In genomic region chr1:92979073-92979602, GRCm38 (mm10) we compare ENCODE assay signal across 15 mouse cellular contexts. TPM values are rescaled to one million over a fixed set of nuclear protein-coding genes. Genes with fewer than 3 reads are reported as not detected.
DNase-seq lines count a peak whose midpoint lies in the region; ATAC-seq and TF ChIP-seq lines count a peak whose summit lies in the region.
"Had no signal": no experiment of that assay in that cellular context is flagged by ENCODE, and none has a peak within 500 bp of the region (broad histone marks: within the 10 kb centered on the region; RNA-seq: fewer than 3 reads in every experiment).

No protein-coding gene starts in this region.

- ATAC-seq in intestine, embryonic 14.5 days (replicated peaks; ENCODE audit: low FRiP score, low TSS enrichment, low read depth) = 0 out of 2 replicates have a peak, but pooled peaks have one; percentile 30
- ATAC-seq in intestine, postnatal 0 days = no peak; the same call in 1 of the 2 replicates

- 17% methylated on average over 11 of the region's 11 CpGs for WGBS in intestine, embryonic 14.5 days
- 33% methylated on average over 11 of the region's 11 CpGs for WGBS in intestine, postnatal 0 days

- peak; percentile 3 for DNase-seq in adrenal gland, adult 2 months
- no peak for DNase-seq in adrenal gland, postnatal 10 days
- no peak for DNase-seq in intestine, embryonic 14.5 days (ENCODE audit: low spot score)
- peak; percentile 37 for DNase-seq in testis, postnatal 10 days (ENCODE audit: low spot score)
- DNase-seq in testis, postnatal 14 days (ENCODE audit: low spot score) = no peak
- no peak for DNase-seq in thymus, postnatal 25 days
- no peak for DNase-seq in cerebellum, postnatal 36 days
- DNase-seq: kidney, adult 11 months had no signal

- no peaks in the 10 kb centered on the region; the same call in 1 of the 2 replicates for H3K27me3 ChIP-seq in intestine, embryonic 14.5 days (replicated peaks; ENCODE audit: control insufficient read depth, insufficient read depth, low read length)
- H3K27me3 ChIP-seq in intestine, postnatal 0 days (replicated peaks; ENCODE audit: control insufficient read depth, insufficient read depth, low read length) = no peaks in the 10 kb centered on the region

- H3K36me3 ChIP-seq in intestine, embryonic 14.5 days (ENCODE audit: control insufficient read depth, insufficient read depth, low read length) = no peaks in the 10 kb centered on the region
- peaks cover 5% of the 10 kb centered on the region; the same call in 1 of the 2 replicates for H3K36me3 ChIP-seq in intestine, postnatal 0 days (ENCODE audit: control insufficient read depth, insufficient read depth)

- H3K4me3 ChIP-seq in intestine, embryonic 14.5 days (ENCODE audit: low read depth, low read length) = no peak overlapping the region
- H3K4me3 ChIP-seq in intestine, postnatal 0 days (ENCODE audit: low read depth, low read length) = no peak overlapping the region

- H3K4me1 ChIP-seq in intestine, embryonic 14.5 days (replicated peaks; ENCODE audit: control insufficient read depth, insufficient read depth, low read length) = no peaks in the 10 kb centered on the region; the same call in 1 of the 2 replicates
- H3K4me1 ChIP-seq in intestine, postnatal 0 days (replicated peaks; ENCODE audit: control insufficient read depth, insufficient read depth, low read length) = no peaks in the 10 kb centered on the region

- no peak for TF ChIP-seq CTCF in intestine, postnatal 0 days (IDR thresholded peaks at IDR 0.05; ENCODE audit: low read depth)

- H3K4me2 ChIP-seq in intestine, embryonic 14.5 days (ENCODE audit: low read length) = no peak overlapping the region
- H3K4me2 ChIP-seq in intestine, postnatal 0 days (replicated peaks; ENCODE audit: low read depth) = no peak overlapping the region
- H3K4me2 ChIP-seq: liver, embryonic 11.5 days had no signal

- no peak overlapping the region for H3K27ac ChIP-seq in intestine, embryonic 14.5 days (ENCODE audit: low read depth)
- H3K27ac ChIP-seq in intestine, postnatal 0 days (ENCODE audit: low read depth, low read length) = no peak overlapping the region

- H3K9ac ChIP-seq in intestine, embryonic 14.5 days (ENCODE audit: low read length) = no peak overlapping the region
- no peak overlapping the region for H3K9ac ChIP-seq in intestine, postnatal 0 days (ENCODE audit: low read depth, low read length)

- H3K9me3 ChIP-seq in intestine, embryonic 14.5 days (ENCODE audit: control insufficient read depth, low read length) = no peaks in the 10 kb centered on the region
- H3K9me3 ChIP-seq in intestine, postnatal 0 days (ENCODE audit: control insufficient read depth) = no peaks in the 10 kb centered on the region
- H3K9me3 ChIP-seq: megakaryocyte, embryonic 14.5 days had no signal

RNA-seq across cellular contexts. Expression of gene Aqp12, which starts 27.0 kb away (rescaled TPM):
- total RNA-seq in adrenal gland, adult 2 months (2021) = under 1 TPM in 1 of 2 experiments, not detected in 1; 0.26 TPM
- not detected in 2 replicates for polyA plus RNA-seq in adrenal gland, adult 2 months (2012; rRNA removed)
- under 1 TPM in 1 of 2 experiments, not detected in 1; 0.36 TPM for total RNA-seq in adrenal gland, postnatal 10 days (2021)
- 0.16 TPM in 1 of 2 replicates, not detected in the other for polyA plus RNA-seq in intestine, embryonic 14.5 days (2014; fragmentation: Nextera tagmentation; extraction: Ambion mirVana)
- 0.13 and 0.17 TPM in 2 replicates for polyA plus RNA-seq in intestine, postnatal 0 days (2015; fragmentation: Nextera tagmentation; extraction: Ambion mirVana)
- total RNA-seq: gastrocnemius, adult 8-10 months; layer of hippocampus, postnatal 14 days; MEL had no signal
- polyA plus RNA-seq: liver, embryonic 11.5 days; thymus, postnatal 0 days had no signal

RNA-seq across cellular contexts. Expression of gene Gpr35, which starts 28.5 kb away (rescaled TPM):
- total RNA-seq in adrenal gland, adult 2 months (2021) = 1 to 10 TPM in 1 of 2 experiments, under 1 TPM in 1; 0.76 to 2.2 TPM
- 1.2 and 2.1 TPM in 2 replicates for polyA plus RNA-seq in adrenal gland, adult 2 months (2012; rRNA removed)
- total RNA-seq in adrenal gland, postnatal 10 days (2021) = 1 to 10 TPM in 1 of 2 experiments, under 1 TPM in 1; 0.97 to 1.7 TPM
- 5.7 and 7.0 TPM in 2 replicates for polyA plus RNA-seq in intestine, embryonic 14.5 days (2014; fragmentation: Nextera tagmentation; extraction: Ambion mirVana)
- polyA plus RNA-seq in intestine, postnatal 0 days (2015; fragmentation: Nextera tagmentation; extraction: Ambion mirVana) = 4.7 and 4.8 TPM in 2 replicates
- total RNA-seq: MEL had no signal

RNA-seq across cellular contexts. Expression of gene Capn10, which starts 45.0 kb away (rescaled TPM):
- 10 to 100 TPM; 16.1 to 18.3 TPM for total RNA-seq in adrenal gland, adult 2 months (2021)
- 45.9 and 50.7 TPM in 2 replicates for polyA plus RNA-seq in adrenal gland, adult 2 months (2012; rRNA removed)
- 10 to 100 TPM; 16.8 to 22.4 TPM for total RNA-seq in adrenal gland, postnatal 10 days (2021)
- polyA plus RNA-seq in intestine, embryonic 14.5 days (2014; fragmentation: Nextera tagmentation; extraction: Ambion mirVana) = 25.6 and 26.5 TPM in 2 replicates
- polyA plus RNA-seq in intestine, postnatal 0 days (2015; fragmentation: Nextera tagmentation; extraction: Ambion mirVana) = 31.6 and 34.4 TPM in 2 replicates

Comparison
In these comparisons a context has a peak if more than half of its experiments do, and no peak if none do; other contexts are left out.
1. DNase-seq: peak in adrenal gland, adult 2 months (single experiment) and testis, postnatal 10 days (single experiment); none in adrenal gland, postnatal 10 days (single experiment), intestine, embryonic 14.5 days (single experiment), testis, postnatal 14 days (single experiment), thymus, postnatal 25 days (single experiment) and cerebellum, postnatal 36 days (0 of 2).